Mouse (Mus musculus) bone marrow, adult 2 months (tissue): ENCODE data around the gene Coasy. TPM values are rescaled to one million over a fixed set of nuclear protein-coding genes. Genes with fewer than 3 reads are reported as not detected.
"Not testable (repeated sequence)": the region's sequence is repeated elsewhere in the genome, so short reads cannot be mapped to it uniquely, and the experiment has no call there.

ENCODE experiments used
- H3K27ac ChIP-seq: fragments of 200-500 bp; 2 replicates; pipeline ENCODE4 v1.5.1; 2012; ENCODE audit warnings: low read depth, mild to moderate bottlenecking, control low read depth, inconsistent platforms, low read length; ENCODE audit not compliant: control insufficient read depth, poor library complexity, insufficient read depth
- H3K4me1 ChIP-seq: fragments of 200-500 bp; 2 replicates; pipeline ENCODE4 v1.6.1; 2011; ENCODE audit warnings: low read length; ENCODE audit not compliant: control insufficient read depth, insufficient read depth
- H3K4me3 ChIP-seq: fragments of 200-500 bp; replicated peaks from 2 replicates; pipeline ENCODE3; 2011; ENCODE audit warnings: mild to moderate bottlenecking, low read depth, low read length, control low read depth; ENCODE audit not compliant: control insufficient read depth
- CTCF ChIP-seq: fragments of 200-500 bp; IDR thresholded peaks from 2 replicates; pipeline ENCODE4 v1.5.1; 2011; ENCODE audit warnings: low read length, control low read depth; ENCODE audit not compliant: control insufficient read depth, insufficient read depth
- POLR2A ChIP-seq: fragments of 200-500 bp; IDR thresholded peaks from 2 replicates; pipeline ENCODE4 v1.6.1; 2011; ENCODE audit warnings: low read depth, mild to moderate bottlenecking, control low read depth, low read length, borderline replicate concordance; ENCODE audit not compliant: control insufficient read depth
- WGBS: fragments of 180-500 bp; shearing (Covaris S2); methylation state at CpG from one replicate; pipeline ENCODE4 v1.1.7; 2018; 5-methylcytosine and 5-hydroxymethylcytosine counted together
- polyA plus RNA-seq: library from polyadenylated mRNA; stranded (reverse); fragments of >200 nt; gene quantifications from 2 replicates; pipeline ENCODE4 v1.2.4, GENCODE M21; 2011; ENCODE audit warnings: low replicate concordance; ENCODE audit not compliant: missing spikeins, insufficient read depth, insufficient read length

Gene Coasy
- polyA plus RNA-seq, 1 experiment, result 25.5 TPM

DNA sequence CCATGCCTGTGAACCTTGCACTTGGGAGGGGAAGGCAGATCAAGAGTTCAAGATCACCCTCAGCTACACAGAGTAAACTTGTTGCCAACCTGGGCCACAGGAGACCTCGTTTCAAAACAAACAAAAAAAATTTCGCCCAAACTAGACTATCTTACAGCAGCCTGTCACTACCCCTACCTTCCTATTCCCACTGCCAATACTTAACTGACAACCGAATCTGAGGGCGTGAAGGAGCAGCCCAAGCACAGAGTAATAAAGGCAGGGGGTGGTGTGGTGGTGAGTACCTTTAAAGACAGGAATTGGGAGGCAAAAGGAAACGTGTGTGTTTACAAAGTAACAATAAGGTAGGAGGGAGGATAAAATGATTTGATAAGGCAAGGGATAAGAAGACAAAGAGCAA is 28.3 kb downstream of the Coasy start:
- Histone ChIP-seq H3K4me3 (no peak overlapping the region), H3K27ac (no peak overlapping the region), H3K4me1 (peaks cover 3% of the 10 kb centered on the region; the same call in 1 of the 2 replicates)
- TF ChIP-seq POLR2A (no peak), CTCF (no peak)
- WGBS, result 74% methylated on average over 5 of the region's 5 CpGs

GRCm38 (mm10) chr11:101111178-101111577 is 28.8 kb downstream of the Coasy start:
- Histone ChIP-seq H3K4me1 (peaks cover 3% of the 10 kb centered on the region; the same call in 1 of the 2 replicates), H3K27ac (no peak overlapping the region), H3K4me3 (no peak overlapping the region)
- no peak for TF ChIP-seq POLR2A
- no peak for TF ChIP-seq CTCF
- 89% methylated on average over 4 of the region's 4 CpGs for WGBS

DNA sequence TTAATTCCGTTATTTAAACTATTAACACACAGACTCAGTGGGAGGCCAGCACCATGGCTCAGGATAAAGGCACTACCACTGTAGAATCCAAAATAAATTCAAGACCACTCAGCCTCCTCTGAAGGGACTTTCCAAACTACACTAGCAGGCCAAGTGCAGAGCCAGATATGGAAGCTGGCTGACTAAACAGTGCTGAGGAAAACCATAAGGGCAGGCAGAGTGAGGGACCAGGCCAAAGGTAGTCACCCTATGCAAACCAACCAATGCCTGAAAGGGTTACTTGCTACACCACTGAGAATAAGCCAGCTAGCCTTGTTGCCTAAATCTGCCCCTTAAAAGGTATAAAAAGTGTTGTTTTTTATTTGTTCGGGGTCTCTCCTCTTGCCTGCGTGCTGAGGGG is 29.8 kb downstream of the Coasy start:
- no peak overlapping the region for H3K4me3 ChIP-seq
- TF ChIP-seq CTCF, result no peak
- no peak for TF ChIP-seq POLR2A
- 92% methylated on average over 3 of the region's 3 CpGs for WGBS

DNA sequence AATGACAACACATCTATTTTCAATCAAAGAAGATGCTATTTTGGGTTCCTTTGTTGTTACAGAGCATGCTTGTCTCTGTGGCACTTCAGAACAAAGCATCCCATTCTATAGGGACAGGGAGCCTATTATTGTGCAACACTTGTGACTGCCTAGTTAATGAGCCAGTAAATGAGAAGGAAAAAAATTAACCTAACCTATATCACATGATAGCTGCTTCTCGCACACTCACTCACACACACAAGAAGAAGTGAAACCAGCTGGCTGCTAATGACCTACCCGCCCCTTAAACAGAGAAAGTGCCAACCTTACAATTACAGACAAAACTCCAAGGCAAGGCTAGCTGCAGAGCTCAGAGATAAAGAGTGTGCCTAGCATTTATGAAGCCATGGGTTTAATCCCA is 33.2 kb downstream of the Coasy start:
- Histone ChIP-seq H3K27ac (no peak overlapping the region), H3K4me3 (no peak overlapping the region), H3K4me1 (peaks cover 2% of the 10 kb centered on the region; the same call in 1 of the 2 replicates)
- TF ChIP-seq CTCF (no peak), POLR2A (no peak)
- WGBS, result 34% methylated on average over 2 of the region's 2 CpGs

More for the DNA sequence above, 29.8 kb downstream of the Coasy start:
- Histone ChIP-seq H3K4me1 (peaks cover 3% of the 10 kb centered on the region; the same call in 1 of the 2 replicates), H3K27ac (no peak overlapping the region)

- Histone ChIP-seq H3K4me1 (peaks cover 2% of the 10 kb centered on the region; the same call in 1 of the 2 replicates), H3K4me3 (peak overlapping the region; percentile 19), H3K27ac (no peak overlapping the region)
- TF ChIP-seq POLR2A (no peak), CTCF (no peak)
- 32% methylated on average over 4 of the region's 4 CpGs for WGBS
Measured at GRCm38 (mm10) chr11:101118105-101118504, 35.7 kb downstream of the Coasy start.

DNA sequence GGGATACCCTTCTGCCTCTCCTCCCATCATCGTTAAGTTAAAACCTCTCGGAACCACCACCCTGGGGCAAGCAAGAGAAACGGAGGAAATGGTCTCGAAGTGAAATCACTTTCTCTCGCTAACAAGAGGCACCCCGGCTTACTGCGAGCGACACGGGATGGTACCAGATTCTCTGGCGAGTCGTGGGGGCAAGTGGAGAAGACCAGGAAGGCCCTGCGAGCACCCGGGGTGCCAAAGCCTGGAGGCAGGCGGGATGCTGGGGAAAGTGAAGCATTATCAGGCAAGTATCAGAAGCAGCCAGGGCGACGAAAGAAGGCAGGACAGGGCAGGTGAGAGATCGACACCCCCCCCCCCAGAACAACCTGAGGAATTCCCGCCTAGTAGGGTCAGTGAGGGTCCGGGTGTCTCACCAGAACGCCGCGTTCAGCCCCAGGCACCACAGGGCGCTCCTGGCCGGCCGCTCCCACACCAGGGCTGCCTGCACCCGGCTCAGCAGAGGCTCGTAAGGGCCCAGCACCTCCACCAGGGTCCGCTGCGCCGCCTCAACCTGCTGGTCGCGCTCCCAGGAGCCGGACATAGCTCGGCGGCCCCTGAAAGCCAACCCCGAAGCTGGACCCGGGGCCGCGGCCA is 36.9 kb downstream of the Coasy start:
- peaks cover 2% of the 10 kb centered on the region; the same call in 1 of the 2 replicates for H3K4me1 ChIP-seq
- H3K27ac ChIP-seq, result peak overlapping the region; percentile 92
- under 1% methylated on average over 39 of the region's 39 CpGs for WGBS
- no peak for TF ChIP-seq POLR2A
- TF ChIP-seq CTCF, result no peak
- H3K4me3 ChIP-seq, result peak overlapping the region; percentile 86

DNA sequence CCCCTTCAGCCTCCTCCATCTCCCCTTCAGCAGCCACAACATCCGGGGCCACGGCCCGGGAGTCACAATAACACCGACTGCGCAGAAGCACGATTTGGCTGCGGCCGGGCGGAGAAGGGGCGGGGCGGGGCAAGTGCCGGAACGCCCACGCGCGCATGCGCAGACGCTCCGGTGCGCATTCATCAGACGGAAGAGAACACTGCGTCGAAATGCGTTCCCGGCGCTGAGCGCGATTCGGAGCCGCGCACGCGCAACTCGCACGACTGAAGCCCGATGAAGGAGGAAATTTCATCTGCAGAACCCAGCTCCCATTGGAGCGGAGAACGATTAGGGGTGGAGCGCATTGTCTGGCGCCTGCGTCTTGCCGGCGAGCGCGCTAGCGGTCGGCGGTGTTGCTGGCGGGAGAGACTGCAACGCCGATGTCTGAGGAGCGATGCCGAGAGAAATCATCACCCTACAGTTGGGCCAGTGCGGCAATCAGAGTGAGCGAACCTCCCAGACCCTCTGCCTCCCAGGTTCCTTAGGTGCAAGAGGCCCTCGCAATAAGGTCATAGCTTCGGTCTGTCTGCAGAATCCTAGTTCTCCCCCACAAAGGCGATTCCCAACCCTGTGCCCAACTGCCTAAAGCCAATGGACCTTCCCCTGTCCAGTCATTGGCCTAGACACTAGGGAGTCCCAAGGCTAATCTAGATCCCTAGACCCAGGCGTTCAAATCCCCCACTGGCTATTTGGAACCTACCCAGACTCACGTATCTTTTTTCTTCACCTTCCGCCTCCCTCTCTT is 37.6 kb downstream of the Coasy start, which contains the start of the genes Retreg3 and Tubg1:
TSS of gene Retreg3 (minus strand) at position 133 of the 784 bp plus-strand sequence.
TSS of gene Tubg1 (plus strand) at position 178 of the 784 bp plus-strand sequence.
- TF ChIP-seq POLR2A (peak; percentile 87), CTCF (no peak; the same call in 1 of the 2 replicates)
- under 1% methylated on average over 61 of the region's 61 CpGs for WGBS

DNA sequence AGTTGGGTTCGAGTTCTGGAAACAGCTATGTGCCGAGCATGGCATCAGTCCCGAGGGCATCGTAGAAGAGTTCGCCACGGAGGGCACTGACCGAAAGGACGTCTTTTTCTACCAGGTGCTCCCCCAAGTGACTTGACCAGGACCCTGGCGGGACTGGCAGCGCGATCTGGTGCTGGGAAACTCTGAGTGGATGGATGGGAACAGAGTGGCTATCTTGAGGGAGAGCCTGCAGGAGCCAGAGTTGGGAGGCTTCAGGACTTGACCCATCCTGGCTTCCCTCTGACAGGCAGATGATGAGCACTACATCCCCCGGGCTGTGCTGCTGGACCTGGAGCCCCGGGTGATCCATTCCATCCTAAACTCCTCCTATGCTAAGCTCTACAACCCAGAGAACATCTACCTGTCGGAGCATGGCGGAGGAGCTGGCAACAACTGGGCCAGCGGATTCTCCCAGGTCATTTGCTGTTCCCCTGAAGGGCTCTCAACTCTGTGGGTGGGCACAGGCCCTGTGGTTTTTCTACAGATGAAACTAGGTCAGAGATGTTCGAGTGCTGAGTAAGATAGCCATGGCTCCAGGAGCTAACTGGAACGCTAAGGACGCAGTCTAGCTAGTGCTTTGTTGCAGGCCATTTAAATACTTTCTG is 38.3 kb downstream of the Coasy start:
- Histone ChIP-seq H3K4me3 (peak overlapping the region; percentile 82), H3K4me1 (no peaks in the 10 kb centered on the region; the same call in 1 of the 2 replicates), H3K27ac (peak overlapping the region; percentile 92; the same call in 1 of the 2 replicates)
- 25% methylated on average over 19 of the region's 19 CpGs for WGBS
- no peak for TF ChIP-seq POLR2A
- TF ChIP-seq CTCF, result no peak

More for the DNA sequence above, 37.6 kb downstream of the Coasy start, which contains the start of the genes Retreg3 and Tubg1:
- Histone ChIP-seq H3K4me1 (peaks cover 1% of the 10 kb centered on the region; the same call in 1 of the 2 replicates), H3K4me3 (peak within 1 kb of the TSS; percentile 86), H3K27ac (peak within 1 kb of the TSS; percentile 92)

- WGBS, result 93% methylated on average over 8 of the region's 8 CpGs
- not testable (repeated sequence) for H3K4me1 ChIP-seq, H3K4me3 ChIP-seq, H3K27ac ChIP-seq
Measured at GRCm38 (mm10) chr11:101124494-101124893, 42.1 kb downstream of the Coasy start.

DNA sequence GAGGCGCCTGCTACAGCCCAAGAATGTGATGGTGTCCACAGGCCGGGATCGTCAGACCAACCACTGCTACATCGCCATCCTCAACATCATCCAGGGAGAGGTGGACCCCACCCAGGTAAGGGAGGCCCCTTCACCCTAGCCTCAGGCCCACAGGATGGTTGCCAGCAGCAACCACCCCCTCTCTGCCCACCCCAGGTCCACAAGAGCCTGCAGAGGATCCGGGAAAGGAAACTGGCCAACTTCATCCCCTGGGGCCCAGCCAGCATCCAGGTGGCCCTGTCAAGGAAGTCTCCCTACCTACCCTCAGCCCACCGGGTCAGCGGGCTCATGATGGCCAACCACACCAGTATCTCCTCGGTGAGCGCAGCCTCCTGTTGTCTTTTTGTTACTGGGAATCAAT is 42.6 kb downstream of the Coasy start:
- H3K4me3 ChIP-seq, H3K4me1 ChIP-seq, H3K27ac ChIP-seq: not testable (repeated sequence)
- WGBS, result 94% methylated on average over 9 of the region's 9 CpGs
